Mouse (Mus musculus): ENCODE data around the gene Hsdl1.

DNA sequence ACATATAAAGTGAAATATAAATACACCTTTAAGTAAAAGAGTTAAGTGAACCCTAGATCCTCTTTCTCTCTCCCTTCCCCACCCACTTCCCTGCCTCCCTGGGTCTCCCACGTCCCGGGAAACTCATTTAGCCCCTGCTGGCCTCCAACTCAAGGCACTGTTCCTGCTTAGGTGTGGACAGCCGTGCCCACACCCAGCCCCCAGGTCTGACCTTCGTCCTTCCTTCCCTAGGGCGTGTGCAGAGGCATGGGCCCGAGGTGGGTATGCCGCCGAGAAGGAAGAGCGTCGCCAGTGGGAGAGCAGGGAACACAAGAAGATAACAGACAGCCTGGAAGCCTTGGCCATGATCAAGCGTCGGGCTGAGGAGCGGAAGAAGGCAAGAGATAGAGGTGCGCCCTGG is 15.4 kb upstream of the Hsdl1 start:
- TF ChIP-seq CTCF (IDR thresholded peaks at IDR 0.05): no peak
- no peak for TF ChIP-seq EP300 (IDR thresholded peaks at IDR 0.05)
